Mouse (Mus musculus) ovary, adult 10 weeks (tissue): ENCODE results near the gene Miip. TPM values are rescaled to one million over a fixed set of nuclear protein-coding genes. Genes with fewer than 3 reads are reported as not detected.

Source experiments
- polyA plus RNA-seq: library from polyadenylated mRNA; stranded (reverse); fragments of 350-450 nt; fragmentation: Illumina TruSeq; extraction: RNeasy Lipid Tissue Mini Kit (QIAGEN cat#74804); gene quantifications from one replicate; pipeline ENCODE4 v1.2.3, GENCODE M21; 2014

The Miip gene
- not detected for polyA plus RNA-seq

DNA sequence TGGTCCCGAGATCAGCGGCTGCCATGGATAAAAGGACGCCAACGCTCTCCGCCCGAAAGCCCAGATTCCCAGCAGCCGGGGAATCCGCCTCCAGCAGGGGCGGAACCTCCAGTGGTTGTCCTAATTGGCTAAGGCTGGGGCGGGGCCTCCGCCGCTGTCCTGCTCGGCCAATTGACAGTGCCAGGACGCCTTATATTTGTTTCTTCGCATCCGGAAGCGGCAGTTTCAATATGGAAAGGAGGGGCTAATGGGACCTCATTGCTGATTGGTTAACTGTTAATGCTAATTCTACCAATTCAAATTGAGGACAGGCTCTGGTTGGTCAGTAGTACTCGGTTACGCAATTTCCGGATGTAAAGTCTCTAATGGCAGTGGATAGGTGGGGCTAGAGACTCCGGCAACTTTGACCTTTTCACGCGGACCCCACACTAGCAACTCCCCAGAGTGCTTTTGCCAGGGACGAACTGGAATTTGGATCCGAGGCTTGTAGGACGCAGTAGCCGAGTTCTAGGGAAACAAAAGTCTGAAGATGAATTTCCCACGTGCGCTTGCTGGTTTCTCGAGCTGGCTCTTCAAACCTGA is at the start of gene Miip, which contains the start of gene Fv1:
TSS of gene Miip (minus strand) at position 367 of the 582 bp plus-strand sequence.
TSS of gene Fv1 (plus strand) at position 530 of the 582 bp plus-strand sequence.

DNA sequence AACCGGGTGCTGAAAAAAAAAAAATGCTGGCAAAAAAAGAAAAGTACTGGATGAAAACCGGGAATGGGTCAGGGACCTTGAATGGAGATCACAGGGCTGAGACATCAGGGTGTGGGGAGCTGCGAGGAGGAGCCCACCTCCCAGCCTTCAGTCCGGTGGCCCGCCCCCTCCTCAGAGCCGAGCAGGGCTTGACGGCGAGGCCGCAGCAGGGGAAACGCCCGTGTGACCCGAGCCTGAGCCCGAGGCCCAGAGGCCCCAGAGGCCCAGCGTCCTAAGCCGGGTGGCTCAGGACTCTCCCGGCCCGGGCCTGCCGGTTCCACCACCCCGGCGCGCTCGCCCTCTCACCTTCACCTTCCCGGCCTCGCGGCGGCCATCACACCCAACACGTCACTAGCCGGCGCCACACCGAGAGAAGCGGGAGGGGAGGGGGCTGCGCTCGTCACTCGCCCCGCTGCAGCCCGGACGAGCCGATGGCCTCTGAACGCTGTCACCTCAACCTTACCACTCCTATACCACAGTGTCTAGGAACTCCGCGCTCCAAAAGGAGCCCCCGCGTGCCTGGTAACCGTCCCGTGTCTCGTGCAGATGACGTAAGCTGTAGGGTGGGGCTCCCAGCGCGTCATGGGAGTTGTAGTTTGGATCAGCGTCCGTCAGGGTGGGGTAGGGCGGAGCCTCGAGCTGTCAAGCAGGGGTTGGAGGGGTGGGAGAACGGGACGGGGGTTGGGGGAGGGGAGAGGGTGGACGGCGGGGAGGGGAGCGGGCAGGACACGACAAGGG is 35.9 kb upstream of the Miip start, which contains the start of gene Mfn2:
TSS of gene Mfn2 (minus strand) at position 392 of the 777 bp plus-strand sequence.

DNA sequence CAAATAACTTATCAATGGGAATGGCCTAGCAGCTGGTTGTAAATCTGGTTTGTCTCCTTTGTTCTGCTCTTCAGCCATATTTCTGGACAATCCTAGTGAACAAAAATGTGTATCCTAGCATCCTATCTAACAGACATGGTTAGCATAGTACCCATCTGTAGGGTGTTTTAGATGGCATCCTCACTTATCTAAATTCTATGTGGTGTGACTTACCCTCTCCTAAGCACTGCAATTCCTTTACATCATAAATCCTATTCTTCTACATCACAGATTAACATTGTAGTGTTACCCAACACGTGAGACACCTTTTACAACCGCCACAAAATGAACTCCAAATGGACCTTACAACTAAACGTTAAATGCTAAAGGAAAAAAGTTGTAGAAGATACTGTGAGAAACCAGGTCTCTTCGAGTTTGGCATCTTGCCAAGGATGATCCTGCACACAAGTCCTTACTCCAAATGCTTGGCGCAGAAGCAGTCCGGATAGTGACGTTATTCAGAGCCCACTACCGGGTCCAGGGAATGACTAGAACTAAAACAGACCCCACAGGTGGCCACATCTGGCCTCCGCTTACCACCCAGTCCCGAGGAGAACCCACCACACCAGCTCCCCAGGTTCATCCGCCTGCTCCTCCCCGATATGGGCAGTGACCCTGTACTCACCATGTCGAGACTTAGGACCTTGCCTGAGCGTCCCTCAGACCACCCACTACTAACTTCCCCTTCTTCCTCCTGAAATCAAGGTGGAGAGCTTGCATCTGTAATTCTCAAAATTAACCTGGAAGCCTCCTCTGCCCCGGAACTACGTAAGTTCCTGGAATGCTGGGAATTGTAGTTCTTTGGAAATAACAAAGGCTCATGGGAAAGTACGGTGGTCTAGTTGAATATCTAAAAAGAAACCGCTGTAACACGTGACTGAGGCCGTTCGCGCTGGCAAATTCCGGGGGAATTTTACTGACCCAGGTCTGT is 20.7 kb downstream of the Miip start, which contains the start of gene Zfp933:
TSS of gene Zfp933 (minus strand) at position 753 of the 970 bp plus-strand sequence.

Other genes with a start within 250 kb of the Miip start
- 73.2 TPM for gene Zfp979, start 226.3 kb downstream of the Miip start, polyA plus RNA-seq
- gene Zfp534, start 166.3 kb downstream of the Miip start, polyA plus RNA-seq: 2.7 TPM
- 125 TPM for gene Zfp984, start 59.0 kb downstream of the Miip start, polyA plus RNA-seq
- 39.9 TPM for gene Zfp933, start 20.4 kb downstream of the Miip start, polyA plus RNA-seq
- gene Fv1, start 163 bp upstream of the Miip start, polyA plus RNA-seq: 7.5 TPM
- gene Mfn2, start 35.9 kb upstream of the Miip start, polyA plus RNA-seq: 11.8 TPM
- 3.3 TPM for gene Plod1, start 68.0 kb upstream of the Miip start, polyA plus RNA-seq
- 10.2 TPM for gene 2510039O18Rik, start 72.1 kb upstream of the Miip start, polyA plus RNA-seq
- not detected for gene Nppb, start 117.0 kb upstream of the Miip start, polyA plus RNA-seq
- gene Nppa, start 131.9 kb upstream of the Miip start, polyA plus RNA-seq: not detected
- 3.2 TPM for gene Clcn6, start 170.0 kb upstream of the Miip start, polyA plus RNA-seq
- 2.0 TPM for gene Mthfr, start 170.3 kb upstream of the Miip start, polyA plus RNA-seq
- 12.6 TPM for gene Agtrap, start 219.2 kb upstream of the Miip start, polyA plus RNA-seq